Comparison of ENCODE assay signal across 8 mouse cellular contexts in the genomic region with DNA sequence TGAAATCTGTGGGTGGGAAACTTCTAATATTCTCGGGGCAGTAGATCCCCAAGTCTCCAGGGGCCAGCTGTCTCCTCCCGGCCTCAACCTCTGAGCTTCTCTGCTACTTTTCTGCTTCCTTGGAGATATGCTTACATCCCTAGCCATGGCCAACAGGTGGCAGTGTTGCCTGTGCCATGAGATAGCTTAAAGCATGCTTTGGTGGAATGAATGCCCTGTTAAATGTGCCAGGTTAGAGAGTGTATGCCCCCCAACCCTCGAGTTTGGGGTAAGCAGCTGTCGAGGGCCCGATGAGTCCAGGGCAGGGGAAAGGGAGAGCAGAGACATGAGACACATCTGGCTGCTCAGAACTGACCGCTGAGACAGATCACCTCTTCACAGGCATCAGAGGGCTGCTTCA. TPM values are rescaled to one million over a fixed set of nuclear protein-coding genes. Genes with fewer than 3 reads are reported as not detected.
DNase-seq lines count a peak whose midpoint lies in the region; ATAC-seq and TF ChIP-seq lines count a peak whose summit lies in the region.

No protein-coding gene starts in this region.

- H3K4me1 ChIP-seq in limb, embryonic 15.5 days = peaks cover 18% of the 10 kb centered on the region
- no peaks in the 10 kb centered on the region for H3K4me1 ChIP-seq in midbrain, postnatal 0 days (ENCODE audit: insufficient read depth, low read length)

- H3K9me3 ChIP-seq in limb, embryonic 15.5 days = no peaks in the 10 kb centered on the region
- 0 out of 2 replicates have a peak, but pooled peaks cover 4% of the 10 kb centered on the region for H3K9me3 ChIP-seq in midbrain, postnatal 0 days (ENCODE audit: low read length)

- TF ChIP-seq CTCF in midbrain, postnatal 0 days (IDR thresholded peaks at IDR 0.05) = peak; percentile 98

- 10% methylated on average over 6 of the region's 6 CpGs for WGBS in limb, embryonic 15.5 days
- WGBS in midbrain, postnatal 0 days = 15% methylated on average over 6 of the region's 6 CpGs

- peak; percentile 51 for DNase-seq in urinary bladder, adult 2 months (ENCODE audit: low spot score)
- DNase-seq in urinary bladder, postnatal 10 days (ENCODE audit: low spot score) = no peak
- peak; percentile 92 for DNase-seq in embryo, embryonic 10.5 days (ENCODE audit: low spot score)
- DNase-seq in gastrocnemius, postnatal 25 days = peak; percentile 32
- peak; percentile 79 for DNase-seq in kidney, adult 9 months
- peak; percentile 89 for DNase-seq in midbrain, postnatal 0 days (ENCODE audit: low spot score)
- DNase-seq in spleen, postnatal 14 days (ENCODE audit: low spot score in 2 of 2) = peak; percentile 43 to 69

- ATAC-seq in limb, embryonic 15.5 days (ENCODE audit: insufficient number of reproducible peaks, low FRiP score, low TSS enrichment, low read depth) = peak; percentile 23; the same call in 1 of the 2 replicates
- peak; percentile 38; the same call in 1 of the 2 replicates for ATAC-seq in midbrain, postnatal 0 days (ENCODE audit: low FRiP score)

- no peak overlapping the region for H3K4me3 ChIP-seq in limb, embryonic 15.5 days
- H3K4me3 ChIP-seq in midbrain, postnatal 0 days (ENCODE audit: low read depth, low read length) = no peak overlapping the region

- H3K36me3 ChIP-seq in limb, embryonic 15.5 days = peaks cover 46% of the 10 kb centered on the region
- peaks cover 25% of the 10 kb centered on the region for H3K36me3 ChIP-seq in midbrain, postnatal 0 days (ENCODE audit: insufficient read depth, low read length)

- no peak overlapping the region for H3K27ac ChIP-seq in limb, embryonic 15.5 days
- no peak overlapping the region for H3K27ac ChIP-seq in midbrain, postnatal 0 days (ENCODE audit: low read depth, low read length)

- no peak overlapping the region for H3K4me2 ChIP-seq in limb, embryonic 15.5 days
- H3K4me2 ChIP-seq in midbrain, postnatal 0 days (ENCODE audit: low read depth, low read length, poor library complexity, severe bottlenecking) = no peak overlapping the region

- no peaks in the 10 kb centered on the region for H3K27me3 ChIP-seq in limb, embryonic 15.5 days
- 0 out of 2 replicates have a peak, but pooled peaks cover 7% of the 10 kb centered on the region for H3K27me3 ChIP-seq in midbrain, postnatal 0 days (ENCODE audit: insufficient read depth, low read length)

- no peak overlapping the region for H3K9ac ChIP-seq in limb, embryonic 15.5 days
- H3K9ac ChIP-seq in midbrain, postnatal 0 days (replicated peaks; ENCODE audit: low read length, poor library complexity, severe bottlenecking) = no peak overlapping the region

RNA-seq across cellular contexts. Expression of a gene that starts 18.4 kb away (rescaled TPM):
- polyA plus RNA-seq in urinary bladder, adult 2 months (2012; rRNA removed) = 0.19 and 0.24 TPM in 2 replicates
- not detected for total RNA-seq in gastrocnemius, postnatal 25 days (2021)
- polyA plus RNA-seq in limb, embryonic 15.5 days (2015; fragmentation: Nextera tagmentation; extraction: Ambion mirVana) = 0.51 and 1.1 TPM in 2 replicates
- total RNA-seq in midbrain, postnatal 0 days (2014; rRNA removed) = 1.8 and 3.1 TPM in 2 replicates
- 2.5 and 2.6 TPM in 2 replicates for polyA plus RNA-seq in midbrain, postnatal 0 days (2015; fragmentation: Nextera tagmentation; extraction: Ambion mirVana)

RNA-seq across cellular contexts. Expression of a gene that starts 18.5 kb away (rescaled TPM):
- polyA plus RNA-seq in urinary bladder, adult 2 months (2012; rRNA removed) = 12.4 and 14.0 TPM in 2 replicates
- total RNA-seq in gastrocnemius, postnatal 25 days (2021) = 1 to 10 TPM; 3.4 to 6.6 TPM
- polyA plus RNA-seq in limb, embryonic 15.5 days (2015; fragmentation: Nextera tagmentation; extraction: Ambion mirVana) = 10.0 and 12.4 TPM in 2 replicates
- 7.6 and 10.5 TPM in 2 replicates for total RNA-seq in midbrain, postnatal 0 days (2014; rRNA removed)
- 9.7 and 12.6 TPM in 2 replicates for polyA plus RNA-seq in midbrain, postnatal 0 days (2015; fragmentation: Nextera tagmentation; extraction: Ambion mirVana)
